Mouse (Mus musculus) C2C12 (cell line): Measurements from ENCODE around the gene Palm3. TPM values are rescaled to one million over a fixed set of nuclear protein-coding genes. Genes with fewer than 3 reads are reported as not detected.

Source experiments
- H3K27me3 ChIP-seq: one replicate; pipeline ENCODE4 v1.6.1; 2011; ENCODE audit not compliant: control insufficient read depth, insufficient read depth, insufficient read length
- H3K36me3 ChIP-seq: one replicate; pipeline ENCODE4 v1.6.1; 2011; ENCODE audit not compliant: control insufficient read depth, insufficient read depth
- H3K4me3 ChIP-seq: one replicate; pipeline ENCODE4 v1.5.1; 2011; ENCODE audit warnings: mild to moderate bottlenecking, control low read depth; ENCODE audit not compliant: poor library complexity, insufficient read depth, severe bottlenecking
- H3K79me2 ChIP-seq: one replicate; pipeline ENCODE4 v1.6.1; 2011; ENCODE audit not compliant: control insufficient read depth, insufficient read depth
- H3K79me3 ChIP-seq: one replicate; pipeline ENCODE4 v1.6.1; 2011; ENCODE audit warnings: low read depth, control low read depth
- H3ac ChIP-seq: one replicate; pipeline ENCODE3; 2011; ENCODE audit warnings: low read depth; ENCODE audit not compliant: control insufficient read depth, insufficient read length
- CEBPB ChIP-seq: IDR thresholded peaks from one replicate; pipeline ENCODE4 v1.6.1; 2011; ENCODE audit warnings: low read depth, mild to moderate bottlenecking, control low read depth, moderate library complexity
- CTCF ChIP-seq: IDR thresholded peaks from one replicate; pipeline ENCODE4 v1.5.1; 2011; ENCODE audit not compliant: control insufficient read depth, insufficient read depth, insufficient read length
- FOSL1 ChIP-seq: IDR thresholded peaks from one replicate; pipeline ENCODE4 v1.8.0; 2011; ENCODE audit warnings: mild to moderate bottlenecking, low read length; ENCODE audit not compliant: poor library complexity, insufficient read depth, severe bottlenecking
- MAX ChIP-seq: IDR thresholded peaks from one replicate; pipeline ENCODE4 v1.6.1; 2011; ENCODE audit warnings: mild to moderate bottlenecking, control low read depth
- MYOD1 ChIP-seq: IDR thresholded peaks from one replicate; pipeline ENCODE4 v1.6.1; 2011; ENCODE audit warnings: low read depth; ENCODE audit not compliant: control insufficient read depth, insufficient read length
- MYOG ChIP-seq: IDR thresholded peaks from one replicate; pipeline ENCODE4 v1.6.1; 2011; ENCODE audit not compliant: control insufficient read depth, insufficient read length; ENCODE audit errors: extremely low read depth
- USF1 ChIP-seq: IDR thresholded peaks from one replicate; pipeline ENCODE4 v1.6.1; 2011; ENCODE audit warnings: low read depth, mild to moderate bottlenecking, control low read depth, moderate library complexity
- polyA plus RNA-seq: library from polyadenylated mRNA; unstranded; fragments of >200 nt; fragmentation: generic; extraction: Trizol; gene quantifications from one replicate; pipeline ENCODE4 v1.2.1, GENCODE M21; 2012; ENCODE audit warnings: missing spikeins

The Palm3 gene
- polyA plus RNA-seq, 1 experiment, result 3.5 TPM

DNA sequence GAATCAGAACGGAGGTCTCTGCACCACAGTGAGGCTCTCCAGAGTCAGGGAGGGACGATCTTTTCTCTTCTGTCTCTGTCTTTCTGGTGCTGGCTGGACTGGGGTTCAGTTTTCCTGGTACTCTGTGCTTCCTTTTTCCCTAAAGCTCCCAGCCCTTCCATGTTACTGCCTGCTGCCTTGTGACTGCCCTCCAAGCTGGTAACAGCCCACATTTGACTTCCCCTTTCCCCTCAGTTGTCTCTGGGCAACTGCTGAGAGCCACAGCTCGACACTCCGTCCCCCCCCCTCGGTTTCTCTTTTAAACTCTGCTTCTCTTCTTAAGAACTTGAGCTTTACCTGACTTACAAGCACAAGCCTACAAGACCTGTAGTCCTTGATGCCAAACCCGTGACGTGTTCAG is 32.0 kb upstream of the Palm3 start:
- H3K79me2 ChIP-seq, result no peaks in the 10 kb centered on the region
- H3ac ChIP-seq, result no peak overlapping the region
- TF ChIP-seq MYOG, result no peak
- TF ChIP-seq MYOD1, result no peak
- no peak for TF ChIP-seq MAX
- no peak for TF ChIP-seq CEBPB
- TF ChIP-seq USF1, result no peak
- no peak for TF ChIP-seq CTCF
- TF ChIP-seq FOSL1, result no peak
- peaks cover 55% of the 10 kb centered on the region for H3K36me3 ChIP-seq
- H3K27me3 ChIP-seq, result no peaks in the 10 kb centered on the region
- H3K4me3 ChIP-seq, result no peak overlapping the region
- no peaks in the 10 kb centered on the region for H3K79me3 ChIP-seq

DNA sequence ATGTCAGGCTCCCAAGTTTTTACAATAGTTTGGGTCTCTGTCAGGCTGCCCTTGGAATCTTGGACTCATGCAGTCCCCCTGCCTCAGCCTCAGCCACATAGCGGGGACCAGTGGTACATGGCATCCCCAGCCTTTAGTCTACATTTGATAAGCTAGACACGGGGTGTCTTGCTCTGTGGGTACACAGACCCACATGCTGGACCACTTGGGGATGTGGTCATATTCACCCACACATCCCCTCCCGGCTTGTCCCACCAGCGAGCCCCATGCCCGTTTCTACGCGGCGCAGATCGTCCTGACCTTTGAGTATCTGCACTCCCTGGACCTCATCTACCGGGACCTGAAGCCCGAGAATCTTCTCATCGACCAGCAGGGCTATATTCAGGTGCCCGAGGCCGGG is 31.1 kb upstream of the Palm3 start:
- Histone ChIP-seq H3K79me2 (no peaks in the 10 kb centered on the region), H3K36me3 (peaks cover 60% of the 10 kb centered on the region), H3K4me3 (no peak overlapping the region), H3K79me3 (no peaks in the 10 kb centered on the region), H3ac (no peak overlapping the region), H3K27me3 (no peaks in the 10 kb centered on the region)
- TF ChIP-seq MYOG (no peak), FOSL1 (no peak), CEBPB (no peak), MYOD1 (no peak), USF1 (no peak), CTCF (no peak), MAX (no peak)

DNA sequence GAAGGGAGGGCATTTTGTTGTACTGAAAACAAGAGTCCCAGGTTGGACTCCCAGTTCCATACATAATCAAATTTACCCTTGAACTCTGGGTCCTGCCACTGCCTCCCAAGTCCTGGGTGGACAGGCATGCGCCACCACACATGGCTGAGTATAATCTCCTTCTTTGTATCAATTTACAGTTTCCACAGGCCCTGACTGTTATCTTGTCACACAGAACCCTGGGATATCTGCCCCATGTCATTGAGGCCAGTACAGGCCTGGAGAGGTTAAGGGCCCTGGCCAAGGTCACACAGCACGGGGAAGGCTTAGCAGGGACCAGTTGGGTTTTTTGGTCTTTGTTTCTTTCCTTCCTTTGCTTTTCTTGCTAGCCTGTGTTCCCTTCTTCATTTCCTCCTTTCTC is 28.8 kb upstream of the Palm3 start:
- Histone ChIP-seq H3K79me3 (no peaks in the 10 kb centered on the region), H3K27me3 (no peaks in the 10 kb centered on the region), H3K79me2 (no peaks in the 10 kb centered on the region), H3ac (no peak overlapping the region), H3K36me3 (peaks cover 44% of the 10 kb centered on the region), H3K4me3 (no peak overlapping the region)
- TF ChIP-seq FOSL1, result no peak
- TF ChIP-seq CTCF, result no peak
- no peak for TF ChIP-seq MYOG
- no peak for TF ChIP-seq MAX
- TF ChIP-seq USF1, result no peak
- TF ChIP-seq CEBPB, result no peak
- TF ChIP-seq MYOD1, result no peak

DNA sequence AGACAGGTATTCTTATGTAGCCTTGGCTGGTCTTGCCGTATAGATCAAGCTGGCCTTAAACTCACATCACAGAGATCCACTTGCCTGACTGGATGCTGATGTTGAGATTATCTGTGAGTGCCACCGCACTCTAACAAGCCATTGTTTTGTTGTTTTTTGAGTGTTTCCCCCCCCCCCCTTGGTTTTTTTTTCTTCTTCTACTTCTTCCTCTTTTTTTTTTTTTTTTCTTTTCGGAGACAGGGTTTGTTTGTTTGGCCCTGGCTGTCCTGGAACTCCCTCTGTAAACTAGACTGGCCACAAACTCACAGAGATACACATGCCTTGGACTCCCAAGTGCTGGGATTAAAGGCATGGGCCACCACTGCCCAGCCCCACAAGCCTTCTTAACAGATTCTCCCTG is 27.2 kb upstream of the Palm3 start:
- TF ChIP-seq MYOG (no peak), USF1 (no peak), FOSL1 (no peak), MYOD1 (no peak), CTCF (no peak), CEBPB (no peak), MAX (no peak)
- peaks cover 5% of the 10 kb centered on the region for H3K79me3 ChIP-seq
- peaks cover 34% of the 10 kb centered on the region for H3K36me3 ChIP-seq

DNA sequence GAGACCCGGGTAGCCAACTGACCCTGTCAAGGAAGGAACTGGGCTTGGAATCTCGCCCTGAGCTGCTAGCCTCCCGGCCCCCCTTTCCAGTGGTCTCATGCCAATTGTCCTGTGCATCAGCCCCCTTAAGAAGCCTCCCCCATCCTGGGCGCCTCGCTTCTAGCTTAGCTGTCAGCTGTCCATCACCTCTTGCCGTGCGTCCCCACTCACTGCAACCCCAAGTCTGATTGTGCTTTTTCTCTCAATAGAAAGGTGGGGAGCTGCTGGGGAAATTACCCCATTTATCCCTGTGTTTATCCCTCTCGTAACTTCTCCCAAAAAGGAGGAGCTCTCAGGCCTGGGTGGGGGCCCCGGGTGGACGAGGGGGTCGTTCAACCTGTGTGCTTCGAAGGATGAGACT is 25.3 kb upstream of the Palm3 start:
- Histone ChIP-seq H3ac (no peak overlapping the region), H3K36me3 (peaks cover 40% of the 10 kb centered on the region), H3K79me3 (peaks cover 13% of the 10 kb centered on the region), H3K79me2 (peaks cover 18% of the 10 kb centered on the region), H3K27me3 (no peaks in the 10 kb centered on the region), H3K4me3 (no peak overlapping the region)
- TF ChIP-seq MAX (no peak), FOSL1 (no peak), CTCF (no peak), MYOG (no peak), USF1 (no peak), MYOD1 (no peak), CEBPB (no peak)

More for the DNA sequence above, 27.2 kb upstream of the Palm3 start:
- Histone ChIP-seq H3ac (no peak overlapping the region), H3K27me3 (no peaks in the 10 kb centered on the region), H3K4me3 (no peak overlapping the region), H3K79me2 (peaks cover 8% of the 10 kb centered on the region)
